ENCODE assay signal across 17 mouse cellular contexts in genomic region chr4:26223267-26223666, GRCm38 (mm10).
DNase-seq lines count a peak whose midpoint lies in the region; ATAC-seq and TF ChIP-seq lines count a peak whose summit lies in the region.
"Had no signal": no experiment of that assay in that cellular context is flagged by ENCODE, and none has a peak within 500 bp of the region (broad histone marks: within the 10 kb centered on the region; RNA-seq: fewer than 3 reads in every experiment).

No protein-coding gene starts in this region.

- no peak overlapping the region for H3K9ac ChIP-seq in forebrain, embryonic 14.5 days (ENCODE audit: low read length)
- H3K9ac ChIP-seq in forebrain, embryonic 11.5 days (ENCODE audit: low read length) = no peak overlapping the region
- no peak overlapping the region for H3K9ac ChIP-seq in forebrain, embryonic 16.5 days (replicated peaks; ENCODE audit: low read depth, low read length)
- H3K9ac ChIP-seq: embryonic facial prominence, embryonic 13.5 days; embryonic facial prominence, embryonic 15.5 days had no signal

- DNase-seq in forebrain, embryonic 14.5 days (ENCODE audit: low spot score) = peak; percentile 3
- no peak for DNase-seq in forebrain, embryonic 11.5 days (ENCODE audit: low spot score)
- peak; percentile 6 for DNase-seq in brain, embryonic 14.5 days (ENCODE audit: low read depth)
- no peak for DNase-seq in lung, postnatal 14 days
- DNase-seq: adrenal gland, adult 2 months; adrenal gland, postnatal 10 days; adrenal gland, postnatal 25 days; cerebellum, adult 11-12 months; cerebellum, adult 2 months; cerebellum, adult 9-10 months; cerebellum, postnatal 10 days; cerebellum, postnatal 25 days had no signal

- no peaks in the 10 kb centered on the region for H3K36me3 ChIP-seq in forebrain, embryonic 14.5 days (ENCODE audit: control insufficient read depth, insufficient read depth, low read length)
- no peaks in the 10 kb centered on the region for H3K36me3 ChIP-seq in forebrain, embryonic 11.5 days (ENCODE audit: control insufficient read depth, insufficient read depth, low read length)
- no peaks in the 10 kb centered on the region for H3K36me3 ChIP-seq in forebrain, embryonic 16.5 days (ENCODE audit: control insufficient read depth, insufficient read depth)
- H3K36me3 ChIP-seq: embryonic facial prominence, embryonic 13.5 days; embryonic facial prominence, embryonic 15.5 days had no signal

- no peaks in the 10 kb centered on the region for H3K4me1 ChIP-seq in forebrain, embryonic 14.5 days (ENCODE audit: control insufficient read depth, insufficient read depth, low read length)
- H3K4me1 ChIP-seq in forebrain, embryonic 11.5 days (replicated peaks; ENCODE audit: control insufficient read depth, insufficient read depth, low read length) = no peaks in the 10 kb centered on the region
- no peaks in the 10 kb centered on the region for H3K4me1 ChIP-seq in forebrain, embryonic 16.5 days (replicated peaks; ENCODE audit: control insufficient read depth, insufficient read depth, low read length)
- H3K4me1 ChIP-seq: embryonic facial prominence, embryonic 13.5 days; embryonic facial prominence, embryonic 15.5 days had no signal

- no peak for ATAC-seq in forebrain, embryonic 14.5 days
- ATAC-seq in forebrain, embryonic 11.5 days (replicated peaks; ENCODE audit: low FRiP score) = no peak
- ATAC-seq in forebrain, embryonic 16.5 days = peak; percentile 79
- no peak for ATAC-seq in megakaryocyte progenitor cell, adult 5-6 weeks (replicated peaks; ENCODE audit: poor library complexity)

- H3K27me3 ChIP-seq in forebrain, embryonic 14.5 days (replicated peaks; ENCODE audit: control insufficient read depth, insufficient read depth, low read length) = no peaks in the 10 kb centered on the region
- H3K27me3 ChIP-seq in forebrain, embryonic 11.5 days (ENCODE audit: control insufficient read depth, insufficient read depth, low read length) = no peaks in the 10 kb centered on the region
- no peaks in the 10 kb centered on the region for H3K27me3 ChIP-seq in forebrain, embryonic 16.5 days (replicated peaks; ENCODE audit: control insufficient read depth, insufficient read depth, low read length)
- H3K27me3 ChIP-seq: embryonic facial prominence, embryonic 13.5 days; embryonic facial prominence, embryonic 15.5 days had no signal

- H3K9me3 ChIP-seq in forebrain, embryonic 14.5 days (replicated peaks; ENCODE audit: control insufficient read depth, low read length) = no peaks in the 10 kb centered on the region
- H3K9me3 ChIP-seq in forebrain, embryonic 11.5 days (ENCODE audit: control insufficient read depth, low read length) = no peaks in the 10 kb centered on the region
- no peaks in the 10 kb centered on the region for H3K9me3 ChIP-seq in forebrain, embryonic 16.5 days (ENCODE audit: control insufficient read depth, low read length)
- H3K9me3 ChIP-seq: embryonic facial prominence, embryonic 13.5 days; embryonic facial prominence, embryonic 15.5 days had no signal

- H3K4me2 ChIP-seq in forebrain, embryonic 14.5 days (ENCODE audit: low read length) = no peak overlapping the region
- H3K4me2 ChIP-seq in forebrain, embryonic 11.5 days (ENCODE audit: low read depth, low read length, severe bottlenecking) = no peak overlapping the region
- no peak overlapping the region for H3K4me2 ChIP-seq in forebrain, embryonic 16.5 days (ENCODE audit: low read length)
- H3K4me2 ChIP-seq: embryonic facial prominence, embryonic 13.5 days; embryonic facial prominence, embryonic 15.5 days had no signal

- no peak for TF ChIP-seq POLR2A in brain, embryonic 14.5 days (IDR thresholded peaks at IDR 0.05; ENCODE audit: borderline replicate concordance, extremely low read depth, insufficient read depth, insufficient read length, poor library complexity, severe bottlenecking)

- TF ChIP-seq CTCF in brain, embryonic 14.5 days (IDR thresholded peaks at IDR 0.05; ENCODE audit: borderline replicate concordance, extremely low read depth, insufficient read depth, insufficient read length) = no peak

- H3K4me3 ChIP-seq in forebrain, embryonic 14.5 days (ENCODE audit: low read depth, low read length) = no peak overlapping the region
- no peak overlapping the region for H3K4me3 ChIP-seq in forebrain, embryonic 11.5 days (ENCODE audit: low read depth, low read length)
- H3K4me3 ChIP-seq in forebrain, embryonic 16.5 days (replicated peaks; ENCODE audit: low read length) = no peak overlapping the region
- H3K4me3 ChIP-seq: embryonic facial prominence, embryonic 13.5 days; embryonic facial prominence, embryonic 15.5 days; erythroblast, embryonic 14.5 days had no signal

- no peak overlapping the region for H3K27ac ChIP-seq in forebrain, embryonic 14.5 days (ENCODE audit: low read depth, low read length)
- H3K27ac ChIP-seq in forebrain, embryonic 11.5 days (ENCODE audit: low read depth, low read length) = no peak overlapping the region
- H3K27ac ChIP-seq in forebrain, embryonic 16.5 days (ENCODE audit: low read length) = no peak overlapping the region
- H3K27ac ChIP-seq: embryonic facial prominence, embryonic 13.5 days; embryonic facial prominence, embryonic 15.5 days had no signal

- WGBS in forebrain, embryonic 14.5 days = 70% methylated on average over 1 of the region's 1 CpGs
- WGBS in forebrain, embryonic 11.5 days = 94% methylated on average over 1 of the region's 1 CpGs
- WGBS in forebrain, embryonic 16.5 days = 48% methylated on average over 1 of the region's 1 CpGs

Comparison
In these comparisons a context has a peak if more than half of its experiments do, and no peak if none do; other contexts are left out.
1. DNase-seq: peak in forebrain, embryonic 14.5 days (single experiment) and brain, embryonic 14.5 days (single experiment); none in forebrain, embryonic 11.5 days (single experiment) and lung, postnatal 14 days (single experiment).